Mouse (Mus musculus) intestine, postnatal 0 days (tissue): ENCODE results near the gene Abcc9. TPM values are rescaled to one million over a fixed set of nuclear protein-coding genes. Genes with fewer than 3 reads are reported as not detected.

Experiments
- ATAC-seq: fragments of 200-750 bp; cut with Nextera tagmentation; 2 replicates; pipeline ENCODE4 v1.8.0; 2017; ENCODE audit warnings: mild to moderate bottlenecking, moderate TSS enrichment, moderate library complexity
- H3K27ac ChIP-seq: fragments of 300-500 bp; sonication (generic); 2 replicates; pipeline ENCODE4 v1.5.1; 2014; ENCODE audit warnings: mild to moderate bottlenecking, low read depth, low read length, moderate library complexity
- H3K27me3 ChIP-seq: fragments of 300-500 bp; sonication (generic); replicated peaks from 2 replicates; pipeline ENCODE4 v1.6.1; 2014; ENCODE audit warnings: low read length, mixed read lengths; ENCODE audit not compliant: control insufficient read depth, insufficient read depth
- H3K36me3 ChIP-seq: fragments of 300-500 bp; sonication (generic); 2 replicates; pipeline ENCODE4 v1.6.1; 2014; ENCODE audit warnings: mild to moderate bottlenecking, moderate library complexity; ENCODE audit not compliant: control insufficient read depth, insufficient read depth
- H3K4me1 ChIP-seq: fragments of 300-500 bp; sonication (generic); replicated peaks from 2 replicates; pipeline ENCODE4 v1.6.1; 2014; ENCODE audit warnings: antibody characterized with exemption, low read length, mixed read lengths; ENCODE audit not compliant: control insufficient read depth, insufficient read depth
- H3K4me2 ChIP-seq: fragments of 300-500 bp; sonication (generic); replicated peaks from 2 replicates; pipeline ENCODE4 v1.6.1; 2014; ENCODE audit warnings: low read depth, mild to moderate bottlenecking, moderate library complexity
- H3K4me3 ChIP-seq: fragments of 300-500 bp; sonication (generic); 2 replicates; pipeline ENCODE4 v1.5.1; 2014; ENCODE audit warnings: low read depth, low read length
- H3K9ac ChIP-seq: fragments of 300-500 bp; sonication (generic); 2 replicates; pipeline ENCODE4 v1.6.1; 2014; ENCODE audit warnings: mild to moderate bottlenecking, low read depth, low read length
- H3K9me3 ChIP-seq: fragments of 300-500 bp; sonication (generic); 2 replicates; pipeline ENCODE4 v1.6.1; 2016; ENCODE audit warnings: mixed run types; ENCODE audit not compliant: control insufficient read depth
- CTCF ChIP-seq: sonication (generic); IDR thresholded peaks from 2 replicates; pipeline ENCODE4 v1.5.1; 2016; ENCODE audit warnings: low read depth, mild to moderate bottlenecking, control low read depth, antibody characterized with exemption, moderate library complexity
- WGBS: fragments of 180-500 bp; shearing (Covaris S2); extraction: QIAGEN DNeasy Blood & Tissue Kit; methylation state at CpG from one replicate; pipeline ENCODE4 v1.1.7; 2014; 5-methylcytosine and 5-hydroxymethylcytosine counted together
- polyA plus RNA-seq: library from polyadenylated mRNA; unstranded; fragments of >200 nt; fragmentation: Nextera tagmentation; extraction: Ambion mirVana; gene quantifications from 2 replicates; pipeline ENCODE4 v1.2.1, GENCODE M21; 2015

Abcc9 gene
- polyA plus RNA-seq, 1 experiment from 2014 or later = 5.0 TPM

- Histone ChIP-seq H3K4me1 (no peaks in the 10 kb centered on the region), H3K4me2 (no peak overlapping the region), H3K27me3 (no peaks in the 10 kb centered on the region), H3K9me3 (no peaks in the 10 kb centered on the region), H3K27ac (no peak overlapping the region), H3K9ac (no peak overlapping the region), H3K4me3 (no peak overlapping the region), H3K36me3 (no peaks in the 10 kb centered on the region)
- 75% methylated on average over 7 of the region's 7 CpGs for WGBS
- no peak for ATAC-seq
- no peak for TF ChIP-seq CTCF
These were observed 56.6 kb downstream of the Abcc9 start for GRCm38 (mm10) chr6:142645474-142645873.

DNA sequence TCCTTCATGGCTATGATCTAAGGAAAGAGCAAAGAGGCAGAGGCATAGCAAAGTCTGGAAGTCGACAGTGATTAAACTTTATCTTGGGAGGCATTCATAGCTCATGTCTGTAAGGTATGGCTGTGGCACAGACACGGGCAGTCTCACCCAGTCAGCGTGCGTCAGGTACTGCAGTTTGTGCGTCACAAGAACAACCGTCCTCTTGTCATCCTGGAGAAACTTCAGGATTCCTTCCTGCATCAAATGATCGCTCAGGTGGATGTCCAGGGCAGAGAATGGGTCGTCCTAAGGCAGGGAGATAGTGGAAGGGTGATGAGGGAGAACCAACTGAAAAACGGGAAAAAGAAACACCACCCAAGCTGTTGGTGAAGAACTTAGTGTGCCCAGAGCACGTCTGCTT lies 62.8 kb downstream of the Abcc9 start:
- 80% methylated on average over 10 of the region's 10 CpGs for WGBS
- TF ChIP-seq CTCF = no peak
- Histone ChIP-seq H3K4me3 (no peak overlapping the region), H3K4me1 (no peaks in the 10 kb centered on the region; the same call in 1 of the 2 replicates), H3K9me3 (no peaks in the 10 kb centered on the region), H3K4me2 (no peak overlapping the region), H3K27ac (no peak overlapping the region), H3K36me3 (no peaks in the 10 kb centered on the region; the same call in 1 of the 2 replicates), H3K27me3 (no peaks in the 10 kb centered on the region), H3K9ac (no peak overlapping the region)
- ATAC-seq = no peak

- ATAC-seq = no peak
- 68% methylated on average over 4 of the region's 4 CpGs for WGBS
- TF ChIP-seq CTCF = no peak
These were observed 66.5 kb downstream of the Abcc9 start for GRCm38 (mm10) chr6:142635654-142636053.

DNA sequence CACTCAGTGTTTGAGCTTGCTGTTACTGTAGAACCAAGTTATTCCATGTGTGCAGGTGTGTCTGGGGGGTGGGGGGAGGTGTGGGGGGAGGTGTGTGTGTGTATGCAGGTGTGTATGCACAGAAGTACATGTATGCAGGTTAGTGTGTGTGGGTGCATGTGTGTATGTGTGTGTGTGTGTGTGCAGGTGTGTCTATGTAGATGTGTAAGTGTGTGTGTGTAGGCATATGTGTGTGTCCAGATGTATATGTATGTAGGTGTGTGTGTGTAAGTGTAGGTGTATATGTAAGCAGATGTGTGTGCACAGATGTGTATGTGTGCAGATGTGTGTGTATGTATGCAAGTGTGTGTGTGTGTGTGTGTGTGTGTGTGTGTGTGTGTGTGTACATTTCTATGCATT lies 66.9 kb downstream of the Abcc9 start:
- TF ChIP-seq CTCF = no peak
- no peak for ATAC-seq
- Histone ChIP-seq H3K9me3 (no peaks in the 10 kb centered on the region), H3K4me2 (no peak overlapping the region), H3K27me3 (no peaks in the 10 kb centered on the region), H3K4me1 (no peaks in the 10 kb centered on the region; the same call in 1 of the 2 replicates), H3K4me3 (no peak overlapping the region), H3K27ac (no peak overlapping the region), H3K9ac (no peak overlapping the region), H3K36me3 (no peaks in the 10 kb centered on the region; the same call in 1 of the 2 replicates)

More at GRCm38 (mm10) chr6:142635654-142636053, 66.5 kb downstream of the Abcc9 start:
- no peaks in the 10 kb centered on the region; the same call in 1 of the 2 replicates for H3K36me3 ChIP-seq
- no peaks in the 10 kb centered on the region for H3K27me3 ChIP-seq
- H3K9ac ChIP-seq = no peak overlapping the region
- no peak overlapping the region for H3K27ac ChIP-seq
- no peak overlapping the region for H3K4me2 ChIP-seq
- H3K9me3 ChIP-seq = no peaks in the 10 kb centered on the region
- no peak overlapping the region for H3K4me3 ChIP-seq
- no peaks in the 10 kb centered on the region; the same call in 1 of the 2 replicates for H3K4me1 ChIP-seq

- Histone ChIP-seq H3K4me1 (no peaks in the 10 kb centered on the region; the same call in 1 of the 2 replicates), H3K36me3 (no peaks in the 10 kb centered on the region; the same call in 1 of the 2 replicates), H3K9ac (no peak overlapping the region), H3K4me2 (no peak overlapping the region), H3K4me3 (no peak overlapping the region), H3K27me3 (no peaks in the 10 kb centered on the region), H3K27ac (no peak overlapping the region), H3K9me3 (no peaks in the 10 kb centered on the region)
- no peak for ATAC-seq
- WGBS = 57% methylated on average over 10 of the region's 10 CpGs
- no peak for TF ChIP-seq CTCF
These were observed 67.5 kb downstream of the Abcc9 start for GRCm38 (mm10) chr6:142634530-142635184.

GRCm38 (mm10) chr6:142623351-142623750 lies 78.8 kb downstream of the Abcc9 start:
- Histone ChIP-seq H3K36me3 (no peaks in the 10 kb centered on the region), H3K4me2 (no peak overlapping the region), H3K9me3 (no peaks in the 10 kb centered on the region), H3K4me1 (no peaks in the 10 kb centered on the region), H3K27me3 (no peaks in the 10 kb centered on the region), H3K4me3 (no peak overlapping the region), H3K9ac (no peak overlapping the region), H3K27ac (no peak overlapping the region)
- TF ChIP-seq CTCF = no peak
- 47% methylated on average over 6 of the region's 6 CpGs for WGBS
- no peak for ATAC-seq

DNA sequence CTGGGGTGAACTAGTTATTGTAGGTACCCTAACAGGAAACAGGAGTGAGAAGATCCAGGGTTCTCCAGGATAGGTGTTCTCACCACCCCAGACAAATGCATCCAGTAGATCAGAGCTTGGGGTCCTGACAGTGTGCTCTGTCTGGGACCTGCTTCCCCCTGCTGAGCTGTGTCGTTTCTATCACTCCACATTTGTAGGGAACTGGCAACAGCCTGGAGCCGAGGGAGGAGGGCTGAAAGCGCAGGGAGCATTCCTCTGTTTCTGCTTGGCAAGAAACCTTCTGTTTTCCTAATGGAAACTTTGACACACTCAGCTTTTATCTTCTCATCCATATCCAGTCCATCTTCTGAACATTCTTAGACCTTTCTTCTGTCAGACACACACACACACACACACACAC lies 85.5 kb downstream of the Abcc9 start:
- H3K4me2 ChIP-seq = no peak overlapping the region
- no peak for TF ChIP-seq CTCF
- H3K4me1 ChIP-seq = no peaks in the 10 kb centered on the region
- no peaks in the 10 kb centered on the region for H3K27me3 ChIP-seq
- no peak overlapping the region for H3K4me3 ChIP-seq
- H3K9ac ChIP-seq = no peak overlapping the region
- no peak for ATAC-seq
- 34% methylated on average over 3 of the region's 3 CpGs for WGBS
- H3K9me3 ChIP-seq = no peaks in the 10 kb centered on the region
- no peaks in the 10 kb centered on the region for H3K36me3 ChIP-seq
- H3K27ac ChIP-seq = no peak overlapping the region
